Mouse (Mus musculus) c-Kit-positive CD71-positive TER-119-positive erythroid progenitor cells, embryonic 14.5 days (primary cell): ENCODE measurements around the gene Rangrf.
"Not testable (repeated sequence)": the region's sequence is repeated elsewhere in the genome, so short reads cannot be mapped to it uniquely, and the experiment has no call there.

Experiments used
- DNase-seq: peaks from one replicate; pipeline ENCODE4 v3.0.0-alpha.2; 2013; ENCODE audit warnings: low spot score

Rangrf gene

DNA sequence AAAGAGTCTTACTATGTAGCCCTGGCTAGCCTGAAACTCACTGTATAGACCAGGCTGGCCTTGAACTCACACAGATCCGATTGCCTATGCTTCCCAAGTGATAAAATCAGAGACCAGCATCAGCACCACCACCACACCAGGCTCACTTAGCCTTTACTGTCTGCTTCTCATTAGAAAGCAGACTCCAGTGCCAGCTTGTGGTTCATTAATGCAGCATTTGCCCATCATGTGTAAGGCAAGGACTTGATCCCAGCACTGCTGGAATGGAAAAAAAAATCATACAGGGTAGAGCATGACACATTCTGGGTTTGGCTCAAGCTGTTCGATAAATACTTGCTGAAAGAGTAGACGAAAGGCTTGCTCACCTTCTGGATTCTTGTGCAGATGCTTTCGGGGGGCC lies 29.0 kb downstream of the Rangrf start:
- no peak for DNase-seq

DNA sequence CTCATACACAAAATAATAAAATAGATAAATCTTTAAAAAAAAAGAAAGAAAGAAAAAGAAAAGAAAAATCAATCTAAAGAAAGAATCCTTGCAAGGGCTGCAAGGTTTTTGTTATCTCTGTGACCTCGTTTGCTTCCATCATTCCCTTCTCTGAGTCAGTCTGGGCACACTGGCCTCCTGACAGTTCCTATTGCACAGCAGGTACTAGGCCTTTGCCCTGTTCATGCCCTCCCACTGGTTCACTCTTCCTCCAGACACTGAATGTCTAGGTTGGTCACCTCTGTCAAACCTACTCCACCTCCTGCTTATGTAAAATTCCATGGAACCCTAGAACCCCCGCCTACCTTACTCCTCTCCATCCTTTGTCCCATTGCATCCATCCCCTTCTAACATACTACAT lies 29.7 kb downstream of the Rangrf start:
- DNase-seq: no peak

DNA sequence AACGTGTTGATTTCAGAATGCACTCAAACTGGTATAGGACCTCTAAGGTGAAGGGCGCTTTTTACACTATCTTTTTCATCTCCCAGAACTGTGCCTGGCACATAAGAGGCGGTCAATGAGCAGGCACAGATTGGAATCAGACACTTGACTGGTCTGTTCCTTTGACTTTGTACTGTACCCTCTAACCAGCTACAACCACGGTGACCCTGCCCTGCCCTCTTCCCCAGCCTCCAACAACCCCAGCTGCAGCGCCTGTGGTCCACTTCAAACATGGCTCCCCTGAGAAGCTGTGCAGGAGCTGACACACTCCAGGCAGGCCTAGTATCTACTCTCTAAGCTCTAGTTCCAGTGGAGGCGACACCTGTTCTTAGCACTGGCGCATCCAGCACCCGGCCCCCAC lies 32.3 kb downstream of the Rangrf start:
- DNase-seq: no peak

DNA sequence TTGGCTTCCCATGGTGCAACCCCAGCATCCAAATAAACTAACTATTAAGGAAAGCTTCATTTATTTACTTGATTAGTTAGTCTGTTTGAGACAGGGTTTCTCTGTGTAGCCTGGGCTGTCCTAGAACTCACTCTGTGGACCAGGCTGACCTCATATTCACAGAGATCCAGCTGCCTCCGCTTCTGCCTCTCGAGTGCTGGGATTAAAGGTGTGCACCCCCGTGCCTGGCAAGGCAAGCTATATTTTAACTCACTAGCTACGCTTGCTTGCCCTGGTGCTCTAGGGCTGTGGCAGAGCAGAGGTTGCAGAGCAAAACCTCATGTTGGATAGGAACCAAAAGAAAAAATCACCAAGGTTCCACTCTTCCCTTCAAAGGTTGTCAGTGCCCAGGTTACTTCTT lies 34.5 kb downstream of the Rangrf start:
- DNase-seq: no peak

DNA sequence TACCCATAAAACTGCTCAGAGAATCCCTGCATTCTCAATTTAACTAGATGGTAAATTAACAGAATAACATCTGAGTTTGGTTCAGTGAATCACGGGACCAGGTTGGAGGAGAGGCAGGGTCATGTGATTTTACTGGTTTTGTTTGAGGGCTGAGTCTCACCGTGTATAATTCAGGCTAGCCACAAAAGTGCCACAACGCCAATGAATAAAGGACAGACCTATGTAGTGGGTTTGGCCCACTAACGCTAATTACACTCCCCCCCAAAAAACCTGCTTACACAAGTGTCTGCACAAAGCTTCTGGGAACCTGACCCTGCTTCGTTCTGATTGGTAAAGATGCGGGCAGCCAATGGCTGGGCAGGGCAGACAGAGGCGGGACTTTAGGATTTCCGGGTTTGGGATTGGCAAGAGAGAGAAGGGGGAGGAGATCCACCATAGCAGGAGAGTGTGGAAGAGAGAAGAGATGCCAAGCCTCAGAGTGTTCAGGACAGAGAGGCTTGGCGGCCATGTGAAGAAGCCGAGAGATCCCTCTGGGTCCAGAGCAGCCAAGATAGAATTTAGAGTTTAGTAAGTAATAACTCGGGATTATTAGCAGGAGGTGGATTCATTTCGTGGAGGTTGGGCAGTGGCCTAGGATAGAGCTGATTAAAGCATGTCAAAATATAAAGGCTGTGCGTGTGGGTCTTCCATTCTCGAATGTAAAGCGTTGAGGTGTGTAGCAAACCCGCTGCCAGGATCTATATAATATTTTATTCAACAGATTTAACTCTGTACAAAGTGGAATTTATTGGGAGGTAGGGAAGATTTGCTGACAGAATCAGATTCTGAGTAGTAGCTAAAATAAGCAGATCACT lies 35.3 kb downstream of the Rangrf start:
- DNase-seq: peak; percentile 86

DNA sequence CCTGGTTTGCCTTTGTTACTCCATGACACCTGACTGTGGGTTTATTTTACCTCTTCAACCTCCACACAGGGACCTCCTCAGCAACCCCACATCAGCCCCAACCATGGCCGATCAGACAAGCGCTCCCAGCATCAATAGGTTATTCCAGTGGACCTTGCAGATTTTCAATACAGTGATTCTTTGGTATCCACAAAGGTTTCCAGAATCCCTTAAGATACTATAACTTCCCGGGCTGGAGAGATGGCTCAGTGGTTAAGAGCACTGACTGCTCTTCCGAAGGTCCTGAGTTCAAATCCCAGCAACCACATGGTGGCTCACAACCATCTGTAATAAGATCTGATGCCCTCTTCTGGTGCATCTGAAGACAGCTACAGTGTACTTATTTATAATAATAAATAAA lies 38.0 kb downstream of the Rangrf start:
- DNase-seq: not testable (repeated sequence)

DNA sequence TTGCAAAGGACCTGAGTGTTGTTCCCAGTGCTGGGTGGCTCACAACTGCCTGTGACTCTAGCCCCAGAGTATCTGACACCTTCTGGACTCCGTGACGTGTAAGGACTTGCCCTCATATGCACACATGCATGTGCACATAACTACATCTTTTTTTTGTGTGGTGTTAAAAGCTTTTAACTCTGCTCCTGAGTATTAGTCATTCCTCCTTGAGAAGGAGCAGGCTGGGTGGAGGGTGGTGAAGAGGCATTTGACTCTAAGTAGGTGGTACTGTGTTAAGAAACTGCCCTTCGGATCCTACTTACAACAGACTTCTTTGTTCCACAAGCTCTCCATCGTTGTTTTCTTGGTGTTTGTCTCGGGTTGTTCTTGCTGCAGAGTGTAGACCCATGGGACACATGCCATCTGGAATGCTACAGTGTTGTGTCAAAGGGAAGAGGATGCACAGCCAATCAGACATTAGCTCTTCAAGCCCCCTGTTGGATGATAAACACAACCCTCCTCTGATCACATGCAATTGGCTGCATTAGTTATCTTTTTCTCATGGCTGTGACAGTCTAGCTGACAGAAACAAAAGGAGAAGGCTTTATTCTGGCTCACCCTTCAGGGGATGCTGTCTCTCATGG lies 41.0 kb downstream of the Rangrf start:
- DNase-seq: no peak

DNA sequence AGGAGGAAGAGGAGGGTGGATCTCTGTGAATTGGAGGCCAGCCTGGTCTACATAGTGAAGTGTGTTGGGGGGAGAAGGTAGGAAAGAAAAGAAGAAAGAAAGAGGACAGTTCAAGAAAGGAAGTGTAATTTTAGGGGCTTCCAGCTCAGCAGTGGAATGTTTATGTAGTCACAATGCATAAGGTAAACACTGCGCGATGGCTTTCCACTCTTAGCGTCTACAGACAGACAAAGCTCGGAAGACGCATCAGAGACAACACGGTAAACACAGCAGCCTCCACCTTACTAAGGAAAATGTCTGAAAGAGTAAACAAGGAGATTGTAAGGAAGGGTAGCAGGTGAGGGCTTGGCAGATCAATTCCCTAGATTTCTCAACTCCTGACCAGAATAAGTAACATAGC lies 45.0 kb downstream of the Rangrf start:
- no peak for DNase-seq

DNA sequence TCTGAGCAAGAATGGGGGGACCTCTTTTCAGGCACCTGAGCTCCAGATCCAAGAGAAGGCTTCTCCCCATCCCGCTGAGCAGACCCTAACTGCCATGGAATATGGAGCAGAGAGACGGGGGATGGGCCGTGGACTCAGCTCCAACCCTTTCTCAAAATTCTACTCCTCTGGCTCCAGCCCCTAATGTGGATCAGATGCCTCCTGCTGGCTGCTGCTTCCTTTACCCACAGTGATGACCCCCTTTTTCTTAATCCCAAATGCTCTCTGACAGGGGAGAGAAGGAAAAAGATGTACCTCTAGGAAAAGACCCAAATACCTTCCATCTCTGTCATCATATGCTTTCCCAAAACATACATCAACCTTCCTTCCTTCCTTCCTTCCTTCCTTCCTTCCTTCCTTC lies 48.0 kb downstream of the Rangrf start, which contains the start of gene Odf4:
Gene Odf4, minus strand, starts transcription at position 101 of the 400 bp plus-strand sequence.
- DNase-seq: no peak

DNA sequence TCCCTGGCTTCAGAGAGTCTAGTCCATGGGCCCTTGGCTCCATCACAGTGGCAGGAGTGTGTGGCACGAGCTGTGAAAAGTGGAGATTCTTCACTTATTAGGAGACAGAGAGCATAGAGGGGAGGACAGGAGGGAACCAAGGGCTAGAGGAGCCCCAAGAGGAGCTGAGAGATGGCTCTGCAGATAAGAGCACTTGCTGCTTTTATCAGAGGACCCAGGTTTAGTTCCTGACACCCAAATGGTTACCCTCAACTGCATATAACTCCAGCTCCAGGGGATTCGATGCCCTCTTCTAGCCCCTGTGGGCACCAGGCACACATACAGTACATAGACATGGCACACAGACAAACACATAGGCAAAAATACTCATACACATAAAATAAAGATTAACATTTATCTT lies 50.2 kb downstream of the Rangrf start:
- DNase-seq: no peak

DNA sequence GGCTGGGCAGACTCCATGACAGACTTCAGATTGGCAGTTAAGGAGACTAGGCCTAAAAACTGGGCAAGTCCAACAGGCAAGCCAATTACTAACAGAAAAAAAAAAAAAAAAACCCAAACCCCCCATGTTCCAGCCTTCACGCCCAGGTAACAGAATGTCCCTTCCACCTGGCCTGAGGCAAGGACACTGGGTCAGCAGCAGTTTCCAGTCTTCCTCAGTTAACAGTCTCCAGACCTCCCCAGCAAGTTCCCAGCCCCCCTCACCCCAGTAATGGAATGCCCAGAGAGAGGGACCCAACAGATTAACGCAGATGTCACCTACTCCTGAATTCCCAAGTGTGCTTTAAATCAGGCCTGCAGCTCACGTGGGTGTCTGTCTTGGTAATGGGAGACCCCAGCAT lies 51.8 kb downstream of the Rangrf start:
- DNase-seq: no peak
